Mouse (Mus musculus) cerebral cortex, adult 2 months (tissue): ENCODE data around the gene Gm3233.

ENCODE experiments used
- WGBS: fragments of 180-500 bp; shearing (Covaris S2); methylation state at CpG from one replicate; pipeline ENCODE4 v1.1.7; 2018; 5-methylcytosine and 5-hydroxymethylcytosine counted together

The Gm3233 gene

GRCm38 (mm10) chr10:77726186-77726585 is 33.3 kb downstream of the Gm3233 start, which contains the start of gene Gm10100:
Gene Gm10100 (plus strand): TSS chr10:77726486.
- WGBS = 36% methylated on average over 3 of the region's 3 CpGs

DNA sequence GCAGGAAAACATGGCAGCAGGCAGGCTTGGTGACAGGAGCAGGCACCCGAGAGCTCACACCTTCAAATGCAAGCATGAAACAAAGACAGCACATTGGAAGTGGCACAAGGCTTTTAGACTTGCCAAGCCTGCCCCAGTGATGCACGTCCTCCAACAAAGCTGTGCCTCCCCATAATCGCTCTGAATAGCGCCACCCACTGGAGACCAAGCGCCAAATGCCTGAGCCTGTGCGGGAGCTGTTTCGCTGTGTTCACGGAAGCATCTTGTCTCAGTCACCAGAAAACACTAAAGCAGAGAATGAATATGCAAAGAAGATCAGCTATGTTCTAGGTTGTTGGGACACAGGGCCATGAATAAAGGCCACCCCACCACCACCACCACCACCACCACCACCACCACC is 34.6 kb downstream of the Gm3233 start:
- 69% methylated on average over 8 of the region's 8 CpGs for WGBS

- WGBS = 87% methylated on average over 1 of the region's 1 CpGs
These were observed 39.2 kb downstream of the Gm3233 start, which contains the start of gene Krtap12-1 for GRCm38 (mm10) chr10:77720299-77720698. Gene Krtap12-1 (plus strand): TSS chr10:77720599.

DNA sequence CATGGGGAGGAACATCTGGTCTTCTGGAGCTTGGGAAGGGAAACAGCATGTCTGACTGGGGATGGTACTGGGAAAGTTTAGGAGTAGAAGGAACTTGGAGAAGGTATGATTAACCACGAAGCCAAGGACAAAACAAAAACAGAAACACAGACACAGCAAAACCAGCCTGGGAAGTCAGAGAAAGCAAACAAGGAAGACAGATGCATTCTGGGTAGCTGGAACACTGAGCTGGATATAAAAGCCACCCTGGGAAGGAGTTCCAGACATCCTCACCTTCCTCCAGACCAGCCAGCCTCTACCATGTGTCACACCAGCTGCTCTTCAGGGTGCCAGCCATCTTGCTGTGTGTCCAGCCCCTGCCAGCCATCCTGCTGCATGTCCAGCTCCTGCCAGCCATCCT is 44.0 kb downstream of the Gm3233 start, which contains the start of gene Gm10142:
Gm10142 (plus strand) TSS at position 301 of the 400 bp plus-strand sequence.
- WGBS = 71% methylated on average over 1 of the region's 1 CpGs

DNA sequence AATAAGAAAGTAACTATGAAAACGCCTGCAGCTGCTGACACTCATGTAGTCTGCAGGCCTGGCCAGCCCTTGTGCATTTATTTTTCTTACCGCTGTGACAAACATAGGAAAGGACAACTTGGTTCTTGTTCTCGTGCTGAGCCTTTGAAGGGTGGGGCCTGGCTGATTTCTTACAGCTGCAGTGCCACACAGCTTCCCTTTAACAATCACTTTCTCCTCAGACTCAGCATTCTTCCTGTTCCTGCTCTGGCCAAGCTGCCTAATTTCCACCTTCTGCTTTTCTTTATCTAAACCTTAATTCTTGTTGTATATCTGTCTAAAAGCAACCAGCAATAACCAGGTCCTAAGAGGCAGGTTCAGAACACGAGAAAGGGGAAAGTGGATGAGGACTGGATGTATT is 45.7 kb downstream of the Gm3233 start:
- WGBS = 65% methylated on average over 4 of the region's 4 CpGs

DNA sequence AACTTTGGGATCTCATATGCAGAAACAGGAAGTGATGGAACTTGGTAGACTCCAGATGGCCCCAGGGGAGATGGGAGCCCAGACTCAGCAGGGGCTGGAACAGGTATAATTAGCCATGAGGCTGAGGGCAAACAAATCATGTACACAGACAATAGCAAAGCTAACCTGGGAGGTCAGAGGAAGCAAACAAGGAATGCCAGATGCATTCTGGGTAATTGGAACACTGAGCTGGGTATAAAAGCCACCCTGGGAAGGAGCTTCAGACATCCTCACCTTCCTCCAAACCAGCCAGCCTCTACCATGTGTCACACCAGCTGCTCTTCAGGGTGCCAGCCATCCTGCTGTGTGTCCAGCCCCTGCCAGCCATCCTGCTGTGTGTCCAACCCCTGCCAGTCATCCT is 48.3 kb downstream of the Gm3233 start, which contains the start of gene Gm10024:
Gm10024 (plus strand) TSS at position 301 of the 400 bp plus-strand sequence.

GRCm38 (mm10) chr10:77709831-77710230 is 49.7 kb downstream of the Gm3233 start:
- WGBS = 61% methylated on average over 3 of the region's 3 CpGs
